Mouse (Mus musculus) heart, adult 18-20 months (tissue): Measurements from ENCODE around the gene Oosp3. TPM values are rescaled to one million over a fixed set of nuclear protein-coding genes. Genes with fewer than 3 reads are reported as not detected.
A peak's percentile ranks its signal among the peaks of the same experiment; 100 is the strongest.

Source experiments
- DNase-seq, 2 experiments: peaks; one replicate each; pipeline ENCODE4 v3.0.0; 2021 to 2022; ENCODE audit warnings: mixed read lengths in 1 of 2
- long read RNA-seq, 2 experiments: library from polyadenylated mRNA; stranded (forward); transcript quantifications; one replicate each; pipeline ENCODE4 v2.0.0; 2021
- total RNA-seq, 2 experiments: library from RNA; stranded (reverse); gene quantifications; 2 replicates each; pipeline ENCODE4 v1.2.3; 2021

Oosp3 gene
- not detected for total RNA-seq
- long read RNA-seq, experiment 1, result 0 reads
- long read RNA-seq, experiment 2, result 0 reads

DNA sequence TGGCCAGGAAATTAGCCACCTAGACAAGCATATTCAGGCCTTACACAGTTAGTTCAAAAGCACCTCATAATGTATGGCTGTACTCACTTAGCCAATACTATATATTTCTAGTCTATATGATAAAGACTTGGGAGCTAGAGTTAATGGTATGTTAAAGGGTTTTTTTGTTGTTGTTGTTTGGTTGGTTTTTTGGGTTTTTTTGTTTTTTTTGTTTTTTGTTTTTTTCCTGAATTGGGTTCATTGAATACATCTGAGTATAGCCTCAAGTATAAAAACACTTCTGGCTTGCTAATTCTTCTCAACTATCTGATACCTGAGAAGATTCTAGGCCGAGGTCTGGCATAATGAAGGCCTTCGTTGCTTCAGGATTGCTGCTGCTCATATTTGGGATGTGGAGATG lies at the start of gene Oosp3:
Gene Oosp3 (plus strand): TSS at position 301 of the 400 bp plus-strand sequence.
- DNase-seq, result no peak

DNA sequence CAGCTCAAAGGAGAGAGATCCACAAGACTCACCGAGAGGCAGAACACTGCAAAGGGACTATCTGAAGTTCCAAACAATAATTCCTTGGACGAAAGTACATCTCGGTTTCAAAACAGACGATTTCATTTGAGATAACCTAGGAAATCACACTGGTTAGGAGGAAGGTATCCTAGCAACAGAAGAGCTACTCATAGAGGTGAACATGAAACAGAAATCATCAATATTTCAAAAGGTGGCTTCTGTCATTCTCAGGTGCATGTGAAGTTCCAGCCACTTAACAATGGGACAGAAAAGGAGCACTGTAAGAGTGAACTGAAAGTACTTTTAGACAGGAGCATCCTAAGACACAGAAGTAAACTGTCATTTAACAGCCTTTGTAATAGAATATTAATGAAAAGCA lies 47.3 kb upstream of the Oosp3 start:
- DNase-seq, result no peak

DNA sequence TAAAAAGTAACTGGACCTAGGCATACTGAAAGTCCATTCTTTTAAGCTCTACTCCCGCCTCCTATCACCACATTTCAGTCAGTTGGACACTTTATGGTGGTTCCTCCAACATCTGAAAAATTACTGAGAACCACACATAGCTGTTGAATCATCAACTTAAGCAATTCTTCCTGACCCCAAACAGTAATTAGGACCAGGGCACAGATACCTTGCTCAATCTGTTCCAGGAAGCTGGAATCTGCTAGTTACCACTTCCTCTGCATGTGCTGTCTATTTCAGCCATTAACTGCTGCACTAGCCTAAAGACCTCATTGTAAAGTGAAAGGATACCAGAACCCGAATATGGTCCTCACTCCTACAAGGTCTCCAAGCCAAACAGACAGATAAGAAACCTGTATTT lies 37.7 kb upstream of the Oosp3 start:
- DNase-seq, result no peak

DNA sequence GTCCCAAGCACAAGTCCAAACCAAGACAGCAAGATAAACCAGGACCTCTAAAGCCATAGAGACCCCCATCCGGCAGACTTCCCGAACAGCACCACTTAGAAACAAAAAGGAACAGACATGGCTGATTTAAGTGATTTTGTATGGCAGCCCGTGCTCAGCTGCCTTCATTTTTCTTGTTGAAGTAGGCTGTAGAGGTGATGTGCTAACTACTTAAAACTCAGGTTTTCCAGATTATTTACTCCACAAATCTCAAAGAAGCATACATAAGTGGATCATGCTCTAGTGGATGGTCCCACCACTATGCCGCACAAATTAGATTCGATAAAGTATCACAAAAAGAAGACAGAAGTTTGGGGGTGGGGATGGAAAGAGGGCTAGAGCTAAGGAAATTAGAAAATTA lies 36.4 kb upstream of the Oosp3 start, which contains the start of gene Oosp2:
Gene Oosp2 (minus strand): TSS at position 101 of the 400 bp plus-strand sequence.
- DNase-seq, result no peak

DNA sequence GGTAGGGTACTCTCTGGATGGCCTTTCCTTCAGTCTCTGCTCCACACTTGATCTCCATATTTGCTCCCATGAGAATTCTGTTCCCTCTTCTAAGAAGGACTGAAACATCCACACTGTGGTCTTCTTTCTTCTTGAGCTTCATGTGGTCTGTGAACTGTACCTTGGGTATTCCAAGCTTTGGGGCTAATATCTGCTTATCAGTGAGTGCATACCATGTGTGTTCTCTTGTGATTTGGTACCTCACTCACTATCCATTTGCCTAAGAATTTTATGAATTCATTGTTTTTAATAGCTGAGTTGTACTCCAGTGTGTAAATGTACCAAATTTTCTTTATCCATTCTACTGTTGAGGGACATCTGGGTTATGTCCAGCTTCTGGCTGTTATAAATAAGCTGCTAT lies 35.3 kb upstream of the Oosp3 start:
- no peak for DNase-seq

DNA sequence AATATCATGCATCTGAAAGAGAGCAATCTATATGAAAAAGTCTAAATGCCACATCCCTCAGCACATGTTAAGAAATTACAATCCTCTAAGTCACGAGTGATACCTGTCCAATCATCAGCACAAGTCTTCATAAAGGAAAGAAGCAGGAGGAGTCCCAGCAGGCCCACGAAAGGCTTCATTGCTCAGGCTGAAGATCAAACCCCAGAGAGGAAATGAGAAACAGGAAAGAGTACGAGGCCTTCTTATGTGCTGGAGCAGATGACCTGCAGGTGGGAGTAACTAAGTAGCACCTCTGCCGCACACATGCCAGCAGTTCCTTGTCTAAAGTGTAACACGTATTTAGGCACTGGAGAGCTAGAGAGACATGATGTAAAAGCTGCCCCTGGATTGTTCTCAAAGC lies 6.0 kb upstream of the Oosp3 start, which contains the start of gene Oosp1:
Gene Oosp1 (minus strand): TSS at position 312 of the 400 bp plus-strand sequence.
- DNase-seq, result no peak

DNA sequence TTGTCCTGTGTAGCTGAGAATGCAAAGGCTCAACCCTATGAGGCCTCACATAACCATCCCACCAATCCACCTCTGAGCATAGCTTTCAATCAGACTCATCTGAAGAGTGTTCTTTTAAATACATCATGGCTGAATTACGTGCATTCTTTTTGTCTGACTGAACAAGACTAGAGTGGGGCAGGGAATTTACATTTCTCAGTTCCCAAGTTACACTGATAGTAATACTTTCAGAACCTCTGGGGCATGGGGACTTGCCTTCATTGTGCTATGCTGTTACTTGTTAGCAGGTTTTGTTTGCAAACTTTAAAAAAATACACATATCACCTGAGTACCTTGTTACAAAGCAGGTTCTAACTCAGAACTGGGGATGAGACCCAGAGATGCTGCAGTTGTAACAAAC lies 5.4 kb upstream of the Oosp3 start:
- no peak for DNase-seq

DNA sequence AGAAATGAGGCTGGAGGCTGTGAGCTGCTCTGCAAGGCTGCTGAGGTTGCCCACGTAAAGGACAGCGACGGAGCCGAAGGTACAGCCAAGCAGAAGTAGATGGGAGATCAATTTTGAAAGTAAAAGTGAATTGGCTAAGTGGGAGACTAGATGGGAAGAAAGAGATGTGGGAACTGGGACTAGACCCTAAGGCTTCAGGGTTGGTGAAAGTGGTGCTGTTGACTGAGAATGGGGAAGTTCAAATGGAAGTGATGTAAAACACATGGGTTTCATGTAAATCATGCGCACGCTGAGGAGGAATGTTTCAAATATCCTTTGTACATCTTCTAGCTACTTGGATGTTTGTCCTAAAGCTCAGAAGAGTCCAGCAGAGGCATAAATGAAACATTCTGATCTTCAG lies 1.5 kb downstream of the Oosp3 start:
- DNase-seq, result peak in 1 of 2 experiments; percentile 2

DNA sequence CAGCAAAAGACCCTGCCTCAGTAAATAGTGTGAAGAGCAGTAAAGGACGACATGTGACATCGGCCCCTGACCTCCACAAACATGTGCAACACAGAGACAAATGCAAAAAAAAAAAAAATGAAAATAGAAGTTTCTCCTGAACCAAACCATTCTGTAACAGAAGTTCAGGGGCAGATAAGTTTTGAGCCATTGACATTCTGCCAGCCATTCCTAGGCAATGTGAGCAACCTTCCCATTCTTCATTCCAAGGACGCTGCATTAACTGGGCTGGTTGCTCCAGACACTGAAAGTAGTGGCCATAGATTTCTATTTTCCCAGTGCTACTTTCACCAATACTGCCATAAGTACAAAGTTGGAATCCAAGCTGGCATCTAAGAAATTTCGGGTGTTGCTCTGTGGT lies 15.6 kb downstream of the Oosp3 start:
- no peak for DNase-seq

DNA sequence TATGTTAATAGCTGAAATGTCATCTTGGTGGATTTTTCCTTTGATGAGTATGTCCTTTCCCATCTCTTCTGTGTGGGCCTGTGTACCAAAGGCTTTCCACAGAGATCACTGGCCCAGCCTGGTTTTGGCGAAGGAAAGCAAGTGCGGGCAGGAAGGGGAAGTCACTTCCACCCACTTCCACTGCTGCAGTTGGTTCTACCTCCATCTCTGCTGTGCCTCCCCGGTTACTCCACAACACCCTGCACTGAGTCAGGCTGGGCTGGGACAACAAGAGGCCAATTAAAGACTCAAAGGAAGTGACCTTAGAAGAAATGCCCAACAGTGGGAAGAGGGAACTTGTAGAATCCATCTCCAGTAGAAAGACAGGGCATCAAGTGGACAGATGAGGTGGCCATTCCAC lies 23.2 kb downstream of the Oosp3 start:
- no peak for DNase-seq

DNA sequence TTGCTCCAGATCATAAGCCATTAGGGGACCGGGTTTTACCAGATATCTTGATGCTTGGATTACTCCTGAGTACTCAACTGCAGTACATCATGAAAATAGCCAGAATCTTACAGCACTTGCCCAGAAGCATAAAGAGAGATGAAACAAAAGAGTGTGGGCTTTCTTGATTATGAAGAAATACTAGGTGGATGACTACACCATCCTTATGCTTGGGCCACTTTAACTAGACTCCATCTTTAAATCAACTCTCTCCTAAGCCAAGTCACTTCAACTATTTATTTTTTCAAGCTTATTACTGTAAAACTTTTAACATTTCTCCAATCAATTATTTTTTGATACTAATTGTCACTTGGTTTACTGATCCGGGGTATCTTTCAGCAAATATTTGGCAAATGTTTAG lies 27.0 kb downstream of the Oosp3 start:
- no peak for DNase-seq

DNA sequence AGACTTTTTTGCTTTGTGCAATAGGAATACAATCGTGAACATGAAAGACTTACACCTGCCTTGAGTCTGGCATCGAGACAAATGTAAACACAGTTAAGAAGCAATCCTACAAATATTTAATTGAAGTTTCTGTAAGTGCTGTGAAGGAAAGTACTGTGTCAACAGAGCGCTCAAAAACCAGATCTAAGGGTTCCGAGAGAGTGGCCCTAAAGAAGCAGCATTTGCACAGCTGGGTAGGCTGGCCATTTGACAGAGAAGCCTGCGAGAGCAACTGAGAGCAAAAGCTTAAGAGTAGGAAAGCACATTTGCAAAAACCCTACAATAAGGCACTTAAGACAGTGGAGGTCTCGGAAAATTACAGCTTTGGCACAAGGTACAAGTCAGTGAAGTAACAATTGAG lies 27.4 kb downstream of the Oosp3 start:
- DNase-seq, result no peak

DNA sequence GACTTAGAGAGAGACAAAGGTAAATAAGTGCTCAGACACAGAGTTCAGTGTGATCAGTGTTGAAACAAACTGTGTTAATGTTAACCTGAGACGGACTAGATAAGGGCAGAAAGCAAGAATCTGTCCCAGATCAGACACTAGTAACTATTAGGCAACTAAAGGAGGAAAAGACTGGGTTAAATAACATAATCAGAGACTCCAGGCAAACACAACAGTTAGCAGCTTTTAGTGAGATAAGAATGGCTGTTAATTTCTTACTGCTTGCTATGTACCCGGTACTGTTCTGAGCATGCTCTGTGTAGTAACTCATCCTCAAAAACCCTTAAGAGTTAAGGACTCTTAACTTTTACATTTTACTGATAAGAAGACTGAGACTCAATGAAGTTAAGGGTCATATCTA lies 29.1 kb downstream of the Oosp3 start:
- DNase-seq, result no peak

DNA sequence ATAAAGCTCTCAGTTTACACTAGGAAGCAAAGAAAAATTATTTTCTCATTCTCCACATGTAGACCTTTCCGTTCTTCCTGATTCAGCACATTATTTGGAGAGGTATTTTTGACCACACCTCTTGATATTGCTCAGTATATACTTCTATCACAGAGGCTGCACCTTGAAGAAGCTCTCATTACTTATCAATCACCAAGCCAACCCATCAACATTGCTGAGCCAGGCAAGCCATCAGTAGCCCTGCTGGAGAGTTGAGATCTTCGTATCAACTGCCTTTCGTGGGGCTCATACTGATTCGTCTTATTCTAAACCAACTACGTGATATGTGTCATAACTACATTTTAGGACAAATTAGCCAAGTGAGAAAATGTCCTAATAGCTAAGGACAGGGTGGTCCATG lies 30.4 kb downstream of the Oosp3 start:
- DNase-seq, result no peak

DNA sequence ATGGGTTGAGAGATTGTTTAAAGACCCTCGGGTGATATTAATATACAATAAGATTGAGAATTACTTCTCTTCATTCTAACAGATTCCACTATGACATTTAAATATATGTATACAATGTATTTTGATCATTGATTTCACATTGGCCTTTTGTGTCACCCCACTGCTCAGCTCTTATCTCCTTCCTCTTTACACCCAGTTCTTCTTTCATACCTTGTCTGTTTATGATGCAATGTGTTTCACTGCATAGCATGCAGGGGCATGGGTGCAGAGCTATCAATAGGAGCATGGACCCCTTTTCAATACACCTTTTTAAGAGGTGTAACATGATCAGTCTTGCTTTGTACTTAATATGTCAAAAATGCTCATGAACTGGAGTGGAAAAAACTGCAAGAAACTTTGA lies 33.4 kb downstream of the Oosp3 start:
- DNase-seq, result no peak

DNA sequence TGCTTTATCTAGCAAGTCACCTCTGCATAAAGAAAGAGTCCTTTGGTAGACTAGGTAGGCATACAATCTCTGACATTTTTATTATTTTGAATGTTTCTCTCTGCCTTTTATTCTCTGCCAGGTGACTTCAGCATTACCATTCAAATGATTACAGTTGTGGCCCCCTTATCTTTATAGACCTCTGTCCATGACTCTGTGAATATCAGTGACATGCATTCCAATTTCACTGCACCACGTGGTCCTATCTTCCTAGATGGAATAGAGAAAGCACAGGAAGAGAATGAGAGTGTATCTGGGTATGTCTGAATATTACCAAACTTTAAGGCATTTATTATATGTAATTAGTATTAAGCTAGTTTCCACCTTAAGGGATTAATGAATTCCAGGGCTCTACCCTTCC lies 39.6 kb downstream of the Oosp3 start:
- no peak for DNase-seq

DNA sequence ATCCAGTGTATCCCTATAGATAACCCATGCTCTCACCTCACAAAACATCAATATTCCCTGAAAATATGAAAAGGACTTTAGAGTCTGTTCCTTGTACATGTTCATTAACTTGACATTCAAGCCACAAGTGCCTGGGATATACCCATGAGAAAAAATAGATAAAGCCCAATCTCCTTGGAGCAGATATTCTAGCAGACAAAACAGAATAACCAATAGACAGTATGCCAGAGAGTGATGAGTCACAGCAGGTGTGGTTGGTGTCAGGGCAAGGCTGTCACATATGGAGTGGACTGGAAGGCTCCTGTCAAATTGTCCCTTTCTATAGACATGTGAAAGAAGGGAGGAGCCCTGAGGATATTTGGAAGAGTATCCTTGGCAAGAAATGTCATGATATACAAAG lies 48.8 kb downstream of the Oosp3 start:
- no peak for DNase-seq

DNA sequence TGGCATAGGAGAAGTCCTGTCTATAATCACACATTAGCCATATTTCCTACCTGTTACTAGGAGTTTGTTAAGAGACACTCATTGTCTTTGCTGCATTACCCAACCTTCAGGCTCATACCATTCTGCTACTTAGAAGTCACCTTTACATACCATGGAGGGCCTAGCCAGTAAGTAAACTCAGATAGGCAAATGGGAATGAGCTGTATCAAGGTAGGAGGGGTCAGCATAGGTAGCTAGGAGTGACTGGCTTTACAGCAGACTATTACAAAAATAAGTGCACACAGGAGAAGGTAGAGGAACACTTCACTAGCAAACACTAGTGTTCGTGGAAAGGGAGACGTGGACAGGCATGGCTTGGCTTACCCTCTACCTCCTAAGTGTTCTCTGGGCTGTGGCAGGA lies 50.4 kb downstream of the Oosp3 start, which contains the start of gene Gif:
Gene Gif (plus strand): TSS at position 257 of the 400 bp plus-strand sequence.
- DNase-seq, result no peak

Other genes with a start within 250 kb of the Oosp3 start
- gene Ms4a6c, start 227.7 kb upstream of the Oosp3 start, total RNA-seq, result 1 to 10 TPM; 7.6 to 9.6 TPM
- under 1 TPM in 1 of 2 experiments, not detected in 1; 0.82 TPM for gene Gm8369, start 211.1 kb upstream of the Oosp3 start, total RNA-seq
- 1 to 10 TPM; 7.0 to 9.7 TPM for gene Ms4a6b, start 180.5 kb upstream of the Oosp3 start, total RNA-seq
- 1 to 10 TPM; 5.4 to 6.7 TPM for gene Ms4a4d, start 160.3 kb upstream of the Oosp3 start, total RNA-seq
- gene Ms4a6d, start 92.2 kb upstream of the Oosp3 start, total RNA-seq, result 1 to 10 TPM; 3.6 to 4.7 TPM
- gene Ms4a2, start 73.3 kb upstream of the Oosp3 start, total RNA-seq, result not detected
- not detected for gene Ms4a3, start 56.2 kb upstream of the Oosp3 start, total RNA-seq
- not detected for gene Oosp2, start 36.5 kb upstream of the Oosp3 start, total RNA-seq
- not detected for gene Oosp1, start 5.9 kb upstream of the Oosp3 start, total RNA-seq
- gene Gif, start 50.5 kb downstream of the Oosp3 start, total RNA-seq, result not detected
- gene Mrpl16, start 73.3 kb downstream of the Oosp3 start, total RNA-seq, result 100 to 1,000 TPM; 113 to 120 TPM
- gene Stx3, start 122.3 kb downstream of the Oosp3 start, total RNA-seq, result 1 to 10 TPM; 3.5 to 4.5 TPM
- not detected for gene Olfr1417, start 142.2 kb downstream of the Oosp3 start, total RNA-seq
- gene Olfr1418, start 164.0 kb downstream of the Oosp3 start, total RNA-seq, result not detected
- not detected for gene Olfr1419, start 178.1 kb downstream of the Oosp3 start, total RNA-seq
- not detected for gene Olfr1420, start 189.5 kb downstream of the Oosp3 start, total RNA-seq
- gene Patl1, start 215.3 kb downstream of the Oosp3 start, total RNA-seq, result 10 to 100 TPM; 24.7 to 27.3 TPM